Mouse (Mus musculus) spleen, adult 2 months (tissue): Measurements from ENCODE around the gene Tcf7l1. TPM values are rescaled to one million over a fixed set of nuclear protein-coding genes. Genes with fewer than 3 reads are reported as not detected.

Source experiments
- DNase-seq, 2 experiments: peaks; one replicate each; pipeline versions ENCODE4 v3.0.0 to v3.0.0-alpha.2; 2012 to 2021; ENCODE audit warnings: low spot score in 2 of 2, low read depth in 1 of 2
- H3K27ac ChIP-seq: fragments of 200-500 bp; 2 replicates; pipeline ENCODE4 v1.5.1; 2012; ENCODE audit warnings: low read length, inconsistent platforms; ENCODE audit not compliant: insufficient read depth
- H3K27me3 ChIP-seq: fragments of 200-500 bp; 2 replicates; pipeline ENCODE4 v1.6.1; 2012; ENCODE audit warnings: mild to moderate bottlenecking, moderate library complexity, low read length, inconsistent platforms; ENCODE audit not compliant: control insufficient read depth, insufficient read depth
- H3K36me3 ChIP-seq: fragments of 200-500 bp; 2 replicates; pipeline ENCODE4 v1.6.1; 2012; ENCODE audit warnings: mild to moderate bottlenecking, low read length, inconsistent platforms; ENCODE audit not compliant: control insufficient read depth, insufficient read depth
- H3K4me1 ChIP-seq: fragments of 200-500 bp; 2 replicates; pipeline ENCODE4 v1.6.1; 2011; ENCODE audit warnings: inconsistent platforms; ENCODE audit not compliant: control insufficient read depth, insufficient read depth, insufficient read length
- H3K4me3 ChIP-seq: fragments of 200-500 bp; 2 replicates; pipeline ENCODE4 v1.5.1; 2011; ENCODE audit warnings: mild to moderate bottlenecking, inconsistent platforms; ENCODE audit not compliant: insufficient read depth, insufficient read length; ENCODE audit errors: extremely low read depth
- CTCF ChIP-seq: fragments of 200-500 bp; IDR thresholded peaks from 2 replicates; pipeline ENCODE4 v1.5.1; 2011; ENCODE audit warnings: mild to moderate bottlenecking, inconsistent platforms; ENCODE audit not compliant: insufficient read depth, insufficient read length, insufficient replicate concordance; ENCODE audit errors: extremely low read depth
- POLR2A ChIP-seq: fragments of 200-500 bp; IDR thresholded peaks from 2 replicates; pipeline ENCODE4 v1.6.1; 2011; ENCODE audit warnings: low read depth, low read length, inconsistent platforms
- WGBS: fragments of 180-500 bp; shearing (Covaris S2); methylation state at CpG from one replicate; pipeline ENCODE4 v1.1.7; 2018; 5-methylcytosine and 5-hydroxymethylcytosine counted together
- polyA plus RNA-seq: library from polyadenylated mRNA; depleted of rRNA; stranded (reverse); fragments of >200 nt; gene quantifications from 2 replicates; pipeline ENCODE4 v1.2.3, GENCODE M21; 2012

The Tcf7l1 gene
- polyA plus RNA-seq, 1 experiment = 10.5 TPM

GRCm38 (mm10) chr6:72631700-72632099, 157.4 kb downstream of the Tcf7l1 start:
- TF ChIP-seq CTCF = no peak
- no peak for TF ChIP-seq POLR2A
- Histone ChIP-seq H3K4me1 (no peaks in the 10 kb centered on the region), H3K4me3 (no peak overlapping the region), H3K27ac (no peak overlapping the region), H3K36me3 (no peaks in the 10 kb centered on the region), H3K27me3 (no peaks in the 10 kb centered on the region)
- WGBS = 90% methylated on average over 6 of the region's 6 CpGs
- DNase-seq = no peak

- Histone ChIP-seq H3K4me3 (no peak overlapping the region), H3K27ac (no peak overlapping the region), H3K36me3 (no peaks in the 10 kb centered on the region), H3K27me3 (no peaks in the 10 kb centered on the region), H3K4me1 (no peaks in the 10 kb centered on the region)
- TF ChIP-seq CTCF = no peak
- TF ChIP-seq POLR2A = no peak
- WGBS = 84% methylated on average over 14 of the region's 14 CpGs
- DNase-seq = no peak
These were observed 158.1 kb downstream of the Tcf7l1 start for GRCm38 (mm10) chr6:72630961-72631360.

DNA sequence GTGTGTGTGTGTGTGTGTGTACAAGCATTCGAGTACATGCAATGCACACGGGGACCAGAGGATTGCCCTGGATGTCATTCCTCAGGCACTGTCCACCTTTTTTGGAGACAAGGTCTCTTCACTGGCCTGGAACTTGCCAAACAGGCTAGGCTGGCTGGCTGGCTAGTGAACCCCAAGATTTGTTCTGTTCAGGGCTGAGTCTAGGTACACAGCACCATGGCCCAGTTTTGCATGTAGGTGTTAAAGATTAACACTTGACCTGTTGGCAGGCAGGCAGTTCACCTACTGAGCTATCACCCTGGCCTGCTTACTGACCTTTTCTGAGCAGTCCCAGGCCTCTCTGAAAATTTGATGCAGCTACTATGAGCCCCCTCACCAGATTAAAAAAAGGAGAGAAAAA, 158.7 kb downstream of the Tcf7l1 start:
- WGBS = 98% methylated on average over 2 of the region's 2 CpGs
- H3K4me3 ChIP-seq = no peak overlapping the region
- no peak for DNase-seq
- TF ChIP-seq POLR2A (no peak), CTCF (no peak)
- no peak overlapping the region for H3K27ac ChIP-seq
- H3K27me3 ChIP-seq = no peaks in the 10 kb centered on the region
- no peaks in the 10 kb centered on the region for H3K36me3 ChIP-seq
- no peaks in the 10 kb centered on the region for H3K4me1 ChIP-seq

DNA sequence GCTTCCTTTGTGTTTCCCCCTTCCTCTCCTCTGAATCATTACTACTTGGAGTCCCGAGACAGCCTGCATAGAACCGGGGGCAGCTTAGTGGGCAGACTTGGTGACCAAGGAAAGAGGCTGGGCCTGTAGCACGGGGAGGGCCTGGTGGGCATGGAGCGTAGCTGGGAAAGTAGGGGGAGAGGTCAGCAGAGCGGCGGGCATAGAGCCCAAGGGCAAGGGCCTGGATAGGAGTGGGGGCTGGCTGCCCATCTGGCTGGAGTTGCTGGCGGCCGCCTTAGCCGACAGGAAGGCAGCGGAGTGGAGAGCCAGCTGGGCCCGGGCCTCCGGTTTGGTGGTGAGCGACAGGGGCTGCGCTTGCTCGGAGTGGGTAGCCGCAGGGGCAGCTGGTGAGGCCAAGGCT, 161.8 kb downstream of the Tcf7l1 start:
- TF ChIP-seq CTCF = no peak
- TF ChIP-seq POLR2A = no peak

DNA sequence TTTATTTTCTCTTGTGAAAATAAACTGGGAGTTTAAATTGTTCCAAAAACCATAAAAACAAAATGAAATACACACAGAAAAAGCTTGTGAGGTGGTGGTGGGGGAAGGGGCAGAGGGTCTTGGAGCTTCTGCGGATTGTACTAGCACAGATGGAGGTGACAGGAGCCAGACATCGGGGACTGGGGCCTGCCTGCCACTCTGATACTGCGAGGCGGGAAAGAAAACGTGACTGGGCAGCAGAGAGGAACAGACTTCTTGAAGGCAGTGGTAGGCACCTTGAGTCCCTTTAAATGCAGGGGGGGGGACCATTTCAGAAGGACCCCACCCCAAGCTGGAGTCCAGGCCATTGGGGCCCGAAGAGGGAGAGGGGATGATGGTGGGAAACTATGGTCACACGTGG, 162.7 kb downstream of the Tcf7l1 start:
- WGBS = 88% methylated on average over 7 of the region's 7 CpGs
- Histone ChIP-seq H3K27me3 (no peaks in the 10 kb centered on the region), H3K4me3 (no peak overlapping the region), H3K4me1 (no peaks in the 10 kb centered on the region), H3K27ac (no peak overlapping the region), H3K36me3 (no peaks in the 10 kb centered on the region)
- no peak for DNase-seq
- TF ChIP-seq POLR2A (no peak), CTCF (no peak)

More for the DNA sequence above, 161.8 kb downstream of the Tcf7l1 start:
- Histone ChIP-seq H3K36me3 (no peaks in the 10 kb centered on the region), H3K4me3 (no peak overlapping the region), H3K4me1 (no peaks in the 10 kb centered on the region), H3K27ac (no peak overlapping the region), H3K27me3 (no peaks in the 10 kb centered on the region)
- 90% methylated on average over 16 of the region's 16 CpGs for WGBS
- DNase-seq = no peak

- Histone ChIP-seq H3K27me3 (no peaks in the 10 kb centered on the region), H3K36me3 (no peaks in the 10 kb centered on the region), H3K27ac (no peak overlapping the region), H3K4me3 (no peak overlapping the region), H3K4me1 (no peaks in the 10 kb centered on the region)
- TF ChIP-seq CTCF (no peak), POLR2A (no peak)
- 69% methylated on average over 8 of the region's 8 CpGs for WGBS
- DNase-seq = no peak
These were observed 165.2 kb downstream of the Tcf7l1 start for GRCm38 (mm10) chr6:72623661-72624402.

- H3K27ac ChIP-seq = no peak overlapping the region
- no peaks in the 10 kb centered on the region for H3K27me3 ChIP-seq
- no peaks in the 10 kb centered on the region for H3K4me1 ChIP-seq
- WGBS = 77% methylated on average over 3 of the region's 3 CpGs
- H3K36me3 ChIP-seq = no peaks in the 10 kb centered on the region
- no peak for TF ChIP-seq CTCF
- no peak for TF ChIP-seq POLR2A
- H3K4me3 ChIP-seq = no peak overlapping the region
- no peak for DNase-seq
These were observed 166.1 kb downstream of the Tcf7l1 start for GRCm38 (mm10) chr6:72622917-72623316.
